Mouse (Mus musculus): ENCODE measurements around the gene Nr2f1.

The Nr2f1 gene

GRCm38 (mm10) chr13:78198871-78199641, 501 bp downstream of the Nr2f1 start:
- DNase-seq (ENCODE audit: low spot score): peak; percentile 48

- peak; percentile 18 for DNase-seq (ENCODE audit: low spot score)
Observed at GRCm38 (mm10) chr13:78198391-78198870, 1.1 kb downstream of the Nr2f1 start.

GRCm38 (mm10) chr13:78197819-78198390, 1.7 kb downstream of the Nr2f1 start:
- peak; percentile 21 for DNase-seq (ENCODE audit: low spot score)

GRCm38 (mm10) chr13:78197286-78197818, 2.2 kb downstream of the Nr2f1 start:
- no peak for DNase-seq (ENCODE audit: low spot score)

- DNase-seq (ENCODE audit: low spot score): no peak
Observed at GRCm38 (mm10) chr13:78196236-78196796, 3.2 kb downstream of the Nr2f1 start.

GRCm38 (mm10) chr13:78195601-78196115, 3.9 kb downstream of the Nr2f1 start:
- DNase-seq (ENCODE audit: low spot score): no peak

GRCm38 (mm10) chr13:78194850-78195600, 4.5 kb downstream of the Nr2f1 start:
- DNase-seq (ENCODE audit: low spot score): no peak

- DNase-seq (ENCODE audit: low spot score): no peak
Observed at GRCm38 (mm10) chr13:78194135-78194849, 5.3 kb downstream of the Nr2f1 start.

- no peak for DNase-seq (ENCODE audit: low spot score)
Observed at GRCm38 (mm10) chr13:78193211-78193610, 6.3 kb downstream of the Nr2f1 start.

GRCm38 (mm10) chr13:78189586-78189985, 10.0 kb downstream of the Nr2f1 start:
- DNase-seq (ENCODE audit: low spot score): no peak

GRCm38 (mm10) chr13:78187833-78188232, 11.7 kb downstream of the Nr2f1 start:
- no peak for DNase-seq (ENCODE audit: low spot score)

GRCm38 (mm10) chr13:78186340-78186946, 13.1 kb downstream of the Nr2f1 start:
- DNase-seq (ENCODE audit: low spot score): no peak

- no peak for DNase-seq (ENCODE audit: low spot score)
Observed at GRCm38 (mm10) chr13:78184786-78185466, 14.6 kb downstream of the Nr2f1 start.

- DNase-seq (ENCODE audit: low spot score): no peak
Observed at GRCm38 (mm10) chr13:78183986-78184385, 15.6 kb downstream of the Nr2f1 start.

- DNase-seq (ENCODE audit: low spot score): no peak
Observed at GRCm38 (mm10) chr13:78183004-78183403, 16.6 kb downstream of the Nr2f1 start.

- no peak for DNase-seq (ENCODE audit: low spot score)
Observed at GRCm38 (mm10) chr13:78181930-78182558, 17.5 kb downstream of the Nr2f1 start.

- no peak for DNase-seq (ENCODE audit: low spot score)
Observed at GRCm38 (mm10) chr13:78181071-78181929, 18.3 kb downstream of the Nr2f1 start.

GRCm38 (mm10) chr13:78180261-78180660, 19.3 kb downstream of the Nr2f1 start:
- DNase-seq (ENCODE audit: low spot score): no peak
